Mouse (Mus musculus) liver (tissue): ENCODE measurements at regions not wholly inside any gene's neighbourhood (a gene's known extent, or its start where the extent isn't known, plus 50 kb on each side); places are given as distances from the start of the nearest gene placed in this dataset.

Source experiments
- DNase-seq: peaks from one replicate; pipeline ENCODE4 v3.0.0-alpha.2; 2020; ENCODE audit warnings: mixed read lengths

GRCm38 (mm10) chr19:18444324-18444723 is 187.3 kb downstream of the Ostf1 start:
- DNase-seq = no peak

- DNase-seq = no peak
Observed at GRCm38 (mm10) chr19:18436351-18436750, 195.3 kb downstream of the Ostf1 start.

GRCm38 (mm10) chr19:18420381-18420785 is 211.2 kb downstream of the Ostf1 start:
- peak; percentile 3 for DNase-seq

- no peak for DNase-seq
Observed at GRCm38 (mm10) chr19:18418548-18418947, 213.1 kb downstream of the Ostf1 start.

GRCm38 (mm10) chr19:18377466-18378089 is 254.0 kb downstream of the Ostf1 start:
- DNase-seq = no peak

- DNase-seq = no peak
Observed at GRCm38 (mm10) chr19:18368612-18369011, 263.0 kb downstream of the Ostf1 start.

- no peak for DNase-seq
Observed at GRCm38 (mm10) chr19:18353960-18354359, 277.7 kb downstream of the Ostf1 start.

GRCm38 (mm10) chr19:18345735-18346134 is 285.9 kb downstream of the Ostf1 start:
- DNase-seq = no peak

- no peak for DNase-seq
Observed at GRCm38 (mm10) chr19:18343647-18344046, 288.0 kb downstream of the Ostf1 start.

- no peak for DNase-seq
Observed at GRCm38 (mm10) chr19:18343003-18343402, 288.6 kb downstream of the Ostf1 start.

- no peak for DNase-seq
Observed at GRCm38 (mm10) chr19:18337819-18338555, 293.6 kb downstream of the Ostf1 start.

- no peak for DNase-seq
Observed at GRCm38 (mm10) chr19:18336637-18337036, 295.0 kb downstream of the Ostf1 start.

GRCm38 (mm10) chr19:18334639-18335038 is 297.0 kb downstream of the Ostf1 start:
- DNase-seq = no peak

- DNase-seq = no peak
Observed at GRCm38 (mm10) chr19:18331811-18332210, 299.8 kb downstream of the Ostf1 start.

- no peak for DNase-seq
Observed at GRCm38 (mm10) chr19:18329421-18329820, 302.2 kb downstream of the Ostf1 start.

- no peak for DNase-seq
Observed at GRCm38 (mm10) chr19:18318391-18318944, 313.2 kb downstream of the Ostf1 start.

GRCm38 (mm10) chr19:18273415-18273814 is 358.2 kb downstream of the Ostf1 start:
- DNase-seq = no peak

- DNase-seq = no peak
Observed at GRCm38 (mm10) chr19:18255074-18255684, 376.4 kb downstream of the Ostf1 start.

GRCm38 (mm10) chr19:18253333-18253732 is 378.3 kb downstream of the Ostf1 start:
- DNase-seq = no peak
